Mouse (Mus musculus) cortical plate, adult 2 months (tissue): ENCODE results near the gene Gen1.

Experiments used
- CTCF ChIP-seq: fragments of 200-500 bp; IDR thresholded peaks from 2 replicates; pipeline ENCODE4 v1.5.1; 2011; ENCODE audit warnings: mild to moderate bottlenecking, control low read depth, low read length; ENCODE audit not compliant: insufficient read depth; ENCODE audit errors: extremely low read depth
- POLR2A ChIP-seq: fragments of 200-500 bp; IDR thresholded peaks from 2 replicates; pipeline ENCODE4 v1.6.1; 2011; ENCODE audit warnings: mild to moderate bottlenecking, low read length, control low read depth; ENCODE audit not compliant: insufficient read depth; ENCODE audit errors: extremely low read depth

- TF ChIP-seq POLR2A (no peak), CTCF (no peak)
These were observed 70.6 kb downstream of the Gen1 start for GRCm38 (mm10) chr12:11195031-11195430.
